Mouse (Mus musculus) myocyte (in vitro differentiated cells): ENCODE data around the gene Cpa3. TPM values are rescaled to one million over a fixed set of nuclear protein-coding genes. Genes with fewer than 3 reads are reported as not detected.

Experiments
- H3K27me3 ChIP-seq: one replicate; pipeline ENCODE4 v1.6.1; 2011; ENCODE audit not compliant: control insufficient read depth, insufficient read depth, insufficient read length
- H3K36me3 ChIP-seq: one replicate; pipeline ENCODE4 v1.6.1; 2011; ENCODE audit not compliant: control insufficient read depth, insufficient read depth
- H3K4me2 ChIP-seq: one replicate; pipeline ENCODE4 v1.6.1; 2011; ENCODE audit warnings: low read depth, control low read depth
- H3K4me3 ChIP-seq: one replicate; pipeline ENCODE4 v1.5.1; 2011; ENCODE audit warnings: mild to moderate bottlenecking, control low read depth, moderate library complexity
- H3K79me2 ChIP-seq: one replicate; pipeline ENCODE4 v1.6.1; 2011; ENCODE audit not compliant: control insufficient read depth, insufficient read depth
- H3ac ChIP-seq: one replicate; pipeline ENCODE4 v1.6.1; 2011; ENCODE audit not compliant: control insufficient read depth, insufficient read length
- CEBPB ChIP-seq: IDR thresholded peaks from 2 replicates; pipeline ENCODE4 v1.6.1; 2011; ENCODE audit warnings: mild to moderate bottlenecking, moderate library complexity; ENCODE audit not compliant: poor library complexity, insufficient read depth, severe bottlenecking
- E2F4 ChIP-seq: IDR thresholded peaks from one replicate; pipeline ENCODE4 v1.6.1; 2011; ENCODE audit warnings: mild to moderate bottlenecking, control low read depth, moderate library complexity; ENCODE audit not compliant: insufficient read depth
- MAX ChIP-seq: IDR thresholded peaks from one replicate; pipeline ENCODE4 v1.6.1; 2011; ENCODE audit warnings: low read depth, mild to moderate bottlenecking, control low read depth
- MYOD1 ChIP-seq, 3 experiments: IDR thresholded peaks; one replicate each; pipeline ENCODE4 v1.6.1; 2011; ENCODE audit warnings: control low read depth in 2 of 3, low read depth in 2 of 3, mild to moderate bottlenecking in 2 of 3, moderate library complexity in 1 of 3; ENCODE audit not compliant: insufficient read length in 2 of 3, control insufficient read depth in 1 of 3
- MYOG ChIP-seq, 3 experiments: IDR thresholded peaks; one replicate each; pipeline ENCODE4 v1.6.1; 2011; ENCODE audit warnings: control low read depth in 2 of 3, low read depth in 2 of 3, mild to moderate bottlenecking in 2 of 3; ENCODE audit not compliant: insufficient read length in 2 of 3, control insufficient read depth in 1 of 3, insufficient read depth in 1 of 3
- POLR2A ChIP-seq: IDR thresholded peaks from one replicate; pipeline ENCODE4 v1.6.1; 2011; ENCODE audit warnings: low read depth, mild to moderate bottlenecking, control low read depth, moderate library complexity; ENCODE audit not compliant: insufficient read length
- POLR2AphosphoS2 ChIP-seq: IDR thresholded peaks from one replicate; pipeline ENCODE4 v1.6.1; 2011; ENCODE audit warnings: low read depth, control low read depth; ENCODE audit not compliant: insufficient read length
- REST ChIP-seq: IDR thresholded peaks from one replicate; pipeline ENCODE4 v1.6.1; 2011; ENCODE audit warnings: mild to moderate bottlenecking, control low read depth, moderate library complexity; ENCODE audit not compliant: insufficient read depth, insufficient read length
- SRF ChIP-seq: IDR thresholded peaks from one replicate; pipeline ENCODE4 v1.6.1; 2011; ENCODE audit warnings: low read depth; ENCODE audit not compliant: control insufficient read depth, insufficient read length
- TCF12 ChIP-seq: IDR thresholded peaks from one replicate; pipeline ENCODE4 v1.6.1; 2011; ENCODE audit warnings: mild to moderate bottlenecking, control low read depth; ENCODE audit not compliant: poor library complexity, insufficient read depth, severe bottlenecking
- TCF3 ChIP-seq: IDR thresholded peaks from one replicate; pipeline ENCODE4 v1.6.1; 2011; ENCODE audit warnings: low read depth, control low read depth; ENCODE audit not compliant: insufficient read length
- USF1 ChIP-seq: IDR thresholded peaks from one replicate; pipeline ENCODE4 v1.6.1; 2011; ENCODE audit warnings: low read depth, mild to moderate bottlenecking, control low read depth, moderate library complexity
- polyA plus RNA-seq: library from polyadenylated mRNA; unstranded; fragments of >200 nt; fragmentation: generic; extraction: Trizol; gene quantifications from one replicate; pipeline ENCODE4 v1.2.1, GENCODE M21; 2012; ENCODE audit warnings: missing spikeins

Cpa3 gene
- not detected for polyA plus RNA-seq

DNA sequence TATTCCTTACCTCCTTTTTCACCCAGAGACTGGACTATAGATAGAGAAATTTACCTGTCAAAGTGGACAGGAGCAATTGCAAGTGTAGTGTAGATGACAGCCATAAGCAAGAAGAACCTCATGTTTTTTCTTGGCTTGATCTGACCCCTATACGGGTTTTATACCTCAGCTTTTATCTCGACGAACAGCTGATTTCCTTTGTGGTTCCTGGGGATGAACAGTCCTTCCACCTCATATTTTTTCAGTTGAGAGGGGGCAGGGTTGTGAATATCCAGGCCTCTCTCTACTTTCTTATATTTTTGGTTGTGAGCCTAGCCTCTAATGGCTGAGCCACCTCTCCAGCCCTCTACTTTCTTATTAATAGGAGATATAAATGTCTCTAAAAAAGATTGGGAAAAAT, at the start of gene Cpa3:
Gene Cpa3 (minus strand): TSS at position 132 of the 400 bp plus-strand sequence.
- Histone ChIP-seq H3K4me2 (no peak within 1 kb of the TSS), H3K27me3 (no peaks in the 10 kb centered on the region), H3K4me3 (no peak within 1 kb of the TSS), H3K36me3 (no peaks in the 10 kb centered on the region), H3ac (no peak within 1 kb of the TSS), H3K79me2 (no peaks in the 10 kb centered on the region)
- no peak for TF ChIP-seq MYOD1 (IDR thresholded peaks at IDR 0.05; ENCODE audit: control insufficient read depth in 1 of 3, insufficient read length in 2 of 3, low read depth in 2 of 3)
- no peak for TF ChIP-seq TCF12
- TF ChIP-seq POLR2A, result no peak

DNA sequence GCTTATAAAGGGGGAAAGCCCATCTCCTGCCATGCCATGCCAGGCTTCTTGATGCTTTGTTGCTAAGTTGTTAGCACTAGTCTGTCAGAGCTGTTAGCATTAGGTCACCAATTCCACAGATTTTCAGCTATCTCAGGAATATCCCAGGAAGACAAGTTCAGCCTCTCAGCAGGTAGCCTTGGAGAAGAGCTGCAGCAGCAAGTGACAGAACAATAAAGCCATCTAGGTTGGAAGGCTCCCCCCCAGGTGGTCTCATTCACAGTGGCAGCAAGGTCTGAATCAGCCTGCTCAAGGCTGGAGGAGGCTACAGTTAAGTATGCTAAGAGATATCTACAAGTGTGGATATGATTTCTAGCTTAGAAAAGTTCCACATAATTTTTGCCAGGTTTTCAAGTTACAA, 49.4 kb upstream of the Cpa3 start:
- Histone ChIP-seq H3K4me2 (no peak overlapping the region), H3K36me3 (no peaks in the 10 kb centered on the region), H3K4me3 (no peak overlapping the region), H3K79me2 (no peaks in the 10 kb centered on the region), H3K27me3 (no peaks in the 10 kb centered on the region), H3ac (no peak overlapping the region)
- TF ChIP-seq REST, result no peak
- TF ChIP-seq USF1, result no peak
- no peak for TF ChIP-seq SRF
- no peak for TF ChIP-seq TCF3
- TF ChIP-seq CEBPB, result no peak
- no peak for TF ChIP-seq POLR2AphosphoS2
- TF ChIP-seq MYOG (IDR thresholded peaks at IDR 0.05; ENCODE audit: control insufficient read depth in 1 of 3, insufficient read depth in 1 of 3, insufficient read length in 2 of 3, low read depth in 2 of 3), result no peak
- no peak for TF ChIP-seq MAX

DNA sequence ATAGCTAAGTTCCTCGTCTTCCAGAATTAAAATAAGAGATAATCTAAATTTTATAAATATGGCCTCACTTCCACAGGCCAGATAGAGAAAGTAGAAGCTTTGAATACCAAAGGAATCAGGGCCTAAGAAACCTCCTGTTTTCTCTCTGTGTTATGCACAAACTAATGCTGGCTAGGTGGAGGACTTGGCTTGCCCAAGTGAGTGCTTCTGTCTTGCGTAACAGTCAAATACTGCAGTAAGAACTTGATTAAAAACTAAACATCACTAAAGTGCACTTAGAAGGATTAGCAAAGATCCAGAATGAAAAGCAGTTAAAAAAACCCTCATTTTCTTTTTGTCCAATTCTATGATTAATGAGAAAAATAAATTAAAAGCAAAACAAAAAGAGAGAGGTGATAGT, 46.8 kb upstream of the Cpa3 start:
- Histone ChIP-seq H3ac (no peak overlapping the region), H3K4me3 (no peak overlapping the region), H3K36me3 (no peaks in the 10 kb centered on the region), H3K27me3 (no peaks in the 10 kb centered on the region), H3K4me2 (no peak overlapping the region), H3K79me2 (no peaks in the 10 kb centered on the region)
- TF ChIP-seq SRF (no peak), MYOD1 (IDR thresholded peaks at IDR 0.05; ENCODE audit: control insufficient read depth in 1 of 3, insufficient read length in 2 of 3, low read depth in 2 of 3) (no peak), POLR2A (no peak), MYOG (IDR thresholded peaks at IDR 0.05; ENCODE audit: control insufficient read depth in 1 of 3, insufficient read depth in 1 of 3, insufficient read length in 2 of 3, low read depth in 2 of 3) (no peak), USF1 (no peak), TCF3 (no peak), REST (no peak), TCF12 (no peak), POLR2AphosphoS2 (no peak), MAX (no peak), E2F4 (no peak), CEBPB (no peak)

DNA sequence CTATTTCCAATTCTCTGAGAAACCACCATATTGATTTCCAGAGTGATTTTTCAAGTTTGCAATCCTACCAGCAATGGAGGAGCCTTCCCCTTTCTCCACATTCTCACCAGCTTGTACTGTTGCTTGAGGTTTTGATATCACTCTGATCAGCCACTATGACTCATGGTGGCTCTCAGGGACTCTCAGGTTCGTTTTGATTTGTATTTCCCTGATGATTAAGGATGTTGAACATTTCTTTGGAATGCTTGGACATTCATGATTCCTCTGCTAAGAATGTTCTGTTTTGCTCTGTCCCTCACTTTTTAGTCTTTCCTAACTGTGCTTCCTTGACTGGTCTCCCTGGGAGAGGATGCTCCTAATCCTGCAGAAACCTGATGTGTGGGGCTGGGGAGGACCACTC, 39.8 kb upstream of the Cpa3 start:
- no peak overlapping the region for H3K4me3 ChIP-seq
- no peak overlapping the region for H3ac ChIP-seq
- no peaks in the 10 kb centered on the region for H3K27me3 ChIP-seq
- H3K79me2 ChIP-seq, result no peaks in the 10 kb centered on the region
- no peak overlapping the region for H3K4me2 ChIP-seq
- TF ChIP-seq E2F4, result no peak
- no peak for TF ChIP-seq TCF3
- TF ChIP-seq USF1, result no peak
- TF ChIP-seq MYOG (IDR thresholded peaks at IDR 0.05; ENCODE audit: control insufficient read depth in 1 of 3, insufficient read depth in 1 of 3, insufficient read length in 2 of 3, low read depth in 2 of 3), result no peak
- no peak for TF ChIP-seq CEBPB
- no peak for TF ChIP-seq POLR2AphosphoS2
- no peak for TF ChIP-seq REST
- no peak for TF ChIP-seq MAX
- TF ChIP-seq POLR2A, result no peak
- no peak for TF ChIP-seq SRF
- no peaks in the 10 kb centered on the region for H3K36me3 ChIP-seq

DNA sequence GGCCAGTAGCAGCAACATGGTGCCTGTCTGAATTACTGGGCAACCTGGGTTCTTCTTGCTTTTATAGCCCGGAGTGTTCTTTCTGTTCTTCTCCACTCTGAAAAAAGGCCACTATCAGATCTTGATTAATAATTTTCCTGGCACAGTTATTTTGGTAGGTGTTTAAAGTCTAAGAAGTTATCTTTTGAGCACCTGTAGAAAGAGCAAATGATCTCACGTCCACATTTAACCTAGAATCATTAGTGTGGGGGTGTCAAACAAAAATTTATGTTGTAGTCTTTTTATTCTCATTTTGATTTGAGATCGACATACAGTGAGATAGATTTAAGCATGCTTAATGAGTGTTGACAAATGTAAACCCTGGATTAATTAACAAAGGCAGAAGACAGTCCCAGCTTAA, 33.7 kb upstream of the Cpa3 start, which contains the start of gene Cpb1:
Gene Cpb1 (minus strand): TSS at position 101 of the 400 bp plus-strand sequence.
- H3K4me2 ChIP-seq, result no peak within 1 kb of the TSS
- no peaks in the 10 kb centered on the region for H3K36me3 ChIP-seq
- TF ChIP-seq USF1, result no peak
- no peak for TF ChIP-seq MYOG (IDR thresholded peaks at IDR 0.05; ENCODE audit: control insufficient read depth in 1 of 3, insufficient read depth in 1 of 3, insufficient read length in 2 of 3, low read depth in 2 of 3)
- TF ChIP-seq SRF, result no peak
- no peak for TF ChIP-seq CEBPB
- TF ChIP-seq POLR2A, result no peak
- TF ChIP-seq POLR2AphosphoS2, result no peak
- TF ChIP-seq REST, result no peak
- no peak for TF ChIP-seq MYOD1 (IDR thresholded peaks at IDR 0.05; ENCODE audit: control insufficient read depth in 1 of 3, insufficient read length in 2 of 3, low read depth in 2 of 3)
- no peak for TF ChIP-seq TCF3
- no peaks in the 10 kb centered on the region for H3K79me2 ChIP-seq
- H3K27me3 ChIP-seq, result no peaks in the 10 kb centered on the region
- H3K4me3 ChIP-seq, result no peak within 1 kb of the TSS
- no peak within 1 kb of the TSS for H3ac ChIP-seq
